Mouse (Mus musculus) cerebellum, adult 18-20 months (tissue): ENCODE measurements at regions not wholly inside any gene's neighbourhood (a gene's known extent, or its start where the extent isn't known, plus 50 kb on each side); places are given as distances from the start of the nearest gene placed in this dataset.

Source experiments
- DNase-seq, 2 experiments: peaks; one replicate each; pipeline ENCODE4 v3.0.0; 2021

DNA sequence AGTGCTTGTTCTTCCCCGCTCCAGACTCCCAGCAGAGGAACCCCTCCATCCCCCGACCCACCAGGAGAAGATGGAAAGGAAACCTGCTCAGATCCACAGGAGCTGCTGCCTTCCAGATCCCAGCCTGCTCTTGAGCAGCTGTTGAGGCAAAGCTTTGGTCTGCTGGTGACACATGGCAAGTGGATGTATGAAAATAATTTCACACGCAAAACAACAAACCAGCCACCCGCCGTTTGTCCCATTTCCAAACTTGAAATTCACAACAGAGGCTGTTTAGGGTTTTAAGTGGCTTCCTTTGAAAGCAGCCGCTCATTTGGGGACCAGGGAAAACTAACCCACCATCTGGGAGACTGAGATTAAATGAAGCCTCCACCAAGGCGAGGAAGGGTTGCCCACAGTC, 220.8 kb upstream of the Zdhhc25 start:
- no peak for DNase-seq

DNA sequence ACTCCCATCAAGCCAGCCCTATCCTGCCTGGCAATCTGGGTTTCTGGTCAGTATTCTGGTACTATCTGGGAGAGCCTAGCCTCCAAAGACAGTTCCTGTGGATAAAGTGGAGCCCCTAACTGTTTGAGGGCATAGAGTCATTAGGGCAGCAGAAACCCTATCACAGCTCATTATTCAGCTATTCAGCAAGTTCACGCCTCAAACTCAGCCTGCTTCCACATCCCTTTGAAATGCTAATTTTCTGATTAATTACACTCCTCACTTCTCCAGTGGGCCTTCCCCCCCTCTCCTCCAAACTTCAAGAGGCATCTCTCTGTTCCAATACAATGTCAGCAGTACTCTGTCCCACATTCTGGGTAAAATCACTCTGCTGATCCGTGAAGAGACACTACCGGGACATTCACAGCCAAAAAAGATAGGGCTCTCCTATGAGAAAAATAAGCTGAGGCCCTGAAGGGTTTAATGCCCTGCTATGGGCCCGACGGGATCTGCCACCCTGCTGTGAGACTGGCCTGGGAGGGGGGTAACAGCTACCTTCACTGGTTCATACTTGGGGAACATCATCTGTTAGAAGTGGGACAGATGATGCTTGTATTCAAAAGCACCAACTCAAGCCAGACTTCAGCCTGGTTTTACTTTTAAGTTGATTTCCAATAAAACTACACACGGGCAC, 220.0 kb upstream of the Zdhhc25 start:
- no peak for DNase-seq

DNA sequence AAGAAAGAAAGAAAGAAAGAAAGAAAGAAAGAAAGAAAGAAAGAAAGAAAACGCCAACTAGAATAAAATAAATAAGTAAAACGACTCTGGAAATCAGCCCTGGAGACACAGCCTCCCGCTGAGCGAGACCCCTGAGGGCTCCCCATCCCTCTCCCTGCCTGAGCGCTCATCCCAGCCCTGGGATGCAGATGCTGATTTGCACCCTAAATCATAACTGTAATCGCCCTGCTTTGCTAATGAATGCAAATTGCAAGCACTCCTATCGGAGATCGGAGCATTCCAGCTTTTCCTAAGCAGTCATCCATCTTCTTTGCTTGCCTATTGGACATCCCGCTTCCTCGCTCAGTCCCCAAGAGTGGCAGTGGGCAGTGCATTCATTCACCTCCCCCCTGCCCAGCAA, 218.7 kb upstream of the Zdhhc25 start:
- DNase-seq: no peak

DNA sequence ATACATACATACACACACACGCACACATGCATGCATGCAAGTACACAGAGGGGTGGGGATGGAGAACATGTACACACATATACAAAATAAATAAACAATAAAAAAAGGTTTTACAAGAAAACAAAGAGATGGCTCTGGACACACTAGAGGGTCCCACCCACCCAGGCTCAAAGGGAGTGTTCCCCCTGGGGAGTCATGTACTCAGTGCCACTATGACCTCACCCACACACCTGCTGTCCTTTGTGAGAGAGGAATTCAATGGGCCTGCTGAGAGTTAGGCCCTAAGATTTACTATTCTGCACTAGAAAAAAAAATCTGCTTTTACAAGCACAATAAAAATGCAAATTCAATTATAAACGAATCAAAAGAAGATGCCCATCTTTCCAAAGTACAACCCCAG, 214.2 kb upstream of the Zdhhc25 start:
- DNase-seq: no peak

DNA sequence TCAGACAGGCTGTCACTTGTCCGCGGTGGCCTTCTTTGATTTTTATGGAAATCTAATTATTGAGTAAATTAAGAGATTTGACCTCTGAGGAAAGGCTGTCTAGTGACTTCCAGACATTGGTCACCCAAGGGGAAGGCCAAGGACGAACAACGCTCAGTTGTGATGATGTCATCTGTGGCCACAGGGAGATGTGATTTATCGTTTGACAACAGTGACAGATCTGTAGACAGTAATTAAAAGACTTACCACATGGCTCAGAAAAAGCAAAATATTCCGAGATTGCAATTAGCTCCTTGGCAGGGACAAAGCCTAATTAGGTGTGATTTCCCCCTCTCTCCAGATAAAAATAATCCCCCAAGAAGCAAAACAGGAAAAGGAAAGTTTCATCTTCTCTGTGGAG, 213.4 kb upstream of the Zdhhc25 start:
- DNase-seq: no peak

DNA sequence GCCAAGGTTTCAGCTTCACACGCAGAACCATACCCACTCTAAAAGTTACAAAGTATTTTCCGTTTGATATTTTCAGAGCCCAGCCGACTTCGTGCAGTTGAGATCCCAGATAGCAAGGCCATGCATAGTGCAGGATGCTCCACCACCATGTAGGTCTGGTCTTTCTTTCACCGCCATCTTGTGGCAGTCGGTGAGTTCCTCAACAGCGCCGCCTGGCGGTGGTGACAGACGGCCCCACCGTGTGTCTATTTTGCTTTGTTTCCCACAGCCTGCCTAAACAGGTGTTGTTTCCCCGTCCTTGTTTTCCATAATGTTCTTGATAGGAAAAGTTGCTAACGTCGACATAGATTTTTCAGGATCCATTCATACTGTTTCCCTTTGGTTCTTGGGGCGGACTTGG, 208.3 kb upstream of the Zdhhc25 start:
- DNase-seq: no peak

DNA sequence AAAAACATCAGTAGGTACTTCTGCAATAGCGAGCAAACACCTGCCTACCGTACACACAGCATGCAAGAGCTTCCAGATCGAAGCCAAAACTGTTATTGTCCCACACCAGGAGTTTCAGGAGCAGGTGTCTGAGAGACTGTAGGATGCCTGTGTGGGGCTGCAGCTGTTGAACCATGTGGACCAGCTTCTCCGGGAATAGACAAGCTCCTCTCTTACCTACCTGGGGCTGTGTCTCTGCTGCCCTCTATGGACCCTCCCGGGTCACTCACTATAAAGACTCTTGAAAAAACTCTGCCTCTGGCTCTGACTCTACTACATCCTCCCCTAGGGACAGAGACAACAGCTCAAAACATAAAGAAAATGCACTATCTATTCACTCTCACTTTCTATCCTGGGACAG, 201.0 kb upstream of the Zdhhc25 start:
- DNase-seq: peak in 1 of 2 experiments; percentile 9

DNA sequence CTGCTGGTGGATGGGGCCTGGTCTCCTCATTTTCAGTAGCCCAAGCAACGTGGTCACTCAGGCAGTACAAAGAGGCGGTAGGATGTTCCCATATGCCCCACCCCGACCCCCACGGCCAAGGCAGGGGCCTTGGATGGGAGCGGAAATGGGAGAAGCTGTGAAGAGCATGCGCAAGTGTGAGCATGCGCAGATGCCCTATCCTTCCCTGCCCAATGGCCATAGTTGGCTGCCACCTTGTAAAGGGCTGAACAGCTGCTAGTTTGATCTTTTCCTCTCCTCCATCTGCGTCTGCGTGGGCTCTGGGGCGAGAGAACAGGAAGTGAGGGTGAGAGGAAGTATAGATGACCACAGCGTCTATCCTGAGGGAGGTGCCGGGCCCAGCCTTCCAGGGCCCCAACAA, 200.1 kb upstream of the Zdhhc25 start:
- DNase-seq: no peak

DNA sequence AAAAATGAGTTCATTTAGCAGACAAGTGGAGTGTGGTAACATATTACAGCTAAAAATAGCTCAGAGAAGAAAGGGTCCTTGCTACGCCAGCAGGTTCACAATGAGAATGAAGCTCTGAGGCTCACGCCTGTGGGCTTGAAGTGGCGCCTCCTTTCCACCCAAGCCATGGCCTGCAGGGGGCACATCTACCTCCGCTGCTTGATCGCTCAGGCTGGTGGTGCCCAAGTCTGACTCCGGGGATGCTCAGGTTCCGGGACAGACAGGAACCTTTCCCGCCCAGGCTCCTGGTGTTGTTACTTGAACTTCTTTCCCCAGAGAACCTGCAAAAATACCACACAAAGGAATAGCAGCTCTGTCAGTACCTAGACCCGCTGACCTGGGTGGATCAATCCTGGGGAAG, 199.3 kb upstream of the Zdhhc25 start:
- no peak for DNase-seq

DNA sequence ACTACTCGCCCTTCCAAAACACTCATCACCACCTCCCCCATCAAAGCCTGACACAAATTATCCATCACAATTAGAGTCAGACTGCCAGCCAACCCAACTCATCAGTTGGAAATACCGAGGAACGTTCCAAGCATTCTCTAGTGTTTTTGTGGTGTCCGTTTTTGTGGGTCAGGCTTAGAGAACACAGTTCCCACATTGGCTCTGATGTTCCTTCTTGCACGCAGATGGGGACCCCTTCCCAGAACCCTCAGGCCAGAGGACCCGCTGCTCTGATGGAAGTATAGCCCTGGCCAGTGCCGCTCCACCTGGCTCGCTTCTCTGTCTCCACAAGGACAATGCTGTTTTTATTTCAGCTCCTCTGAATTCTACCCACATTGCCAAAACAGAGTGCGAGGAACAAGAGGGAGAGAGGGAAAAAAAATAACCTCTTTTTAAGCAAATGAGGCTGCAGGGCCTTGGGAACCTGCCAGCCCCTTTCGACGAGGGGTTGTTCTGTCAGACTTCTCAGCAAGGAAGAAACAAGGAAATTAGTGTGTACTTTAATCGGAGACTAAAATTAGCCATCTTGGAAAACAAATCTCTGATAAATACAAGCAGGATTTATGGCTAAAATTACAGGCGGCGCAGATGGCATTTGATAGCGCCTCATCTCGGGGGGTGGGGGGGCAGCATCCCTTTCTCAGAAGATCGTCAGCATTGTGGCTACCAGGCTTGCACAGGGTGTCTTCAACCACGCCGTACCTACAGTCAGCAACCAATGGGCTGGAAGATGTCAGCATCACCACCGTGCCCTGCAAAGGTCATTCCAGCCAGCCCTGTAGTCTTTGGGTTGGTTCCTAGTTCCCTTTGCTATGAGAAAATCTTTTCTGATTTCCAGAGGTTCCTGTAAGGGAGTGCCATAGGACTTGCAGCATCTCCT, 191.4 kb upstream of the Zdhhc25 start:
- peak in 1 of 2 experiments; percentile 12 for DNase-seq

DNA sequence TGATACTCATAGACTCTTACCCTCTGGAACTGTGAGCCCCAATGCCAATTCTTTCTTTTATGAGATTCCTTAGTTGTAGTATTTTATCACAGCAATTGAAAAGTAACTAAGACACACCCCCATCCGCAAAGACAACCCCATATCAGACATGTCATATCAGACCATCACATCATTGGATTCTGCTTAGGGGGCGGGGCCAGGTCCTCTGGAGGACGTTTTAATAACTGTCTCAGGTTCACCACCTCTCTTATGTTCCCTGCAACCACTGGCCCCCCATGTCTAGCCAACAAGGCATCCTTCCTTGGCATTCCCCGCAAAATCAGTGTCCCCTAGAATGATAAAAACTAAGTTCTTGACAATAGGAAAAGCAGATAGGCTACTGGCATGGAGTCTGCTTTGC, 185.9 kb upstream of the Zdhhc25 start:
- no peak for DNase-seq

DNA sequence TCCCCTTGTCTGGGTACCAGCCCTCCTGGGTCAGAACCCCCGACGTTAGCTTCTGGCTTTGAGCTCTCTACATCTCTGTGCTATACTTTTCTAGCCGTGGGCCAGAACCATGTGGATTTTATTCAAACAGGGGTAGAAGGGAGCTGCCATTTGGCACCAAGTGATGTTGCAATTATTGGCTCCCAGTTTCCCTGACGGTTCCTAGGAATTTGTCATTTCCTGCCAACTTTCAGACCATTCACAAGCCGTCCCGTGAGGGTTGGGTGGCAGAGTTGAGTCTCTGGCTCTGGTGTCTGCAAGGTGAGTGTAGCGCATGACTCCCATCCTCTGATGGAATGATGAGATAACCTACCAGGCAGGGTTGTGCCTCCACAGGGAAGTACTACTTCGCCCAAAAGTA, 181.2 kb upstream of the Zdhhc25 start:
- DNase-seq: no peak

DNA sequence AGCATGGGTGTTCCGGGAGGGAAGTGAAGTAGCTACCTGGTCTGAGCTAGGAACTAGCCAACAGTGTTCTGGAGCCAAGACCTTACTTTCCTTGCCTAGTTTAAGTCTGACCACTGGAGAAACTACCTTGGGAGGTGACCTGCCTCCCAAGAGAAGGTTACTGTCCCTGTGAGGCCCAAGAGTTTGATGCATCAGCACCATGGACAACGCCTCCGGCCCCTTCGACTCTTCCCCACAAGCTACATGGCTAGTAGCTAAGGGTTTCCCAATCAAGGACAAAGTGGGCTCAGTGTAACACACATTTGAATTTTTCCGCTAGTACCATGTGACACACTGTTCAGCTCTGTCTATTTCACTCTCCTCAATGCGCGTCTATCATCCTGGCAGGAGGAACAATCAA, 171.7 kb upstream of the Zdhhc25 start:
- no peak for DNase-seq

DNA sequence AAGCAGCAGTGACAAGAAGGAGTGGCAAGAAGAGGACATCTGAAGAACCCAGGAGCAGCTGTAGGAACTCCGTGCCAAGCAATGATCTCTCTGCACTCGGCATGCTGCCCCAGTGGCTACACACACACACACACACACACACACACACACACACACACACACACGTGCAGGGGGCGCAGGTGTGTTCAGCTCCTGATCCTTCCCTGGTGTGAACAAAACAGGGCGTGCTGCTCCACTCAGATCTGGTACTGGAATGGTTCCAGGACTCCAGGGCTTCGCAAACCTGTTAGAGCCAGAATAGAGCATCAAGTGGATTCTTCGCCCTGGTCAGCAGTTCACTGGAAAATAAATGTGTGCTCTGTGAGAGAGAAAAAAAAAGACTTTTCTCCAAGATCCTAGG, 169.2 kb upstream of the Zdhhc25 start:
- DNase-seq: peak; percentile 43 to 55

DNA sequence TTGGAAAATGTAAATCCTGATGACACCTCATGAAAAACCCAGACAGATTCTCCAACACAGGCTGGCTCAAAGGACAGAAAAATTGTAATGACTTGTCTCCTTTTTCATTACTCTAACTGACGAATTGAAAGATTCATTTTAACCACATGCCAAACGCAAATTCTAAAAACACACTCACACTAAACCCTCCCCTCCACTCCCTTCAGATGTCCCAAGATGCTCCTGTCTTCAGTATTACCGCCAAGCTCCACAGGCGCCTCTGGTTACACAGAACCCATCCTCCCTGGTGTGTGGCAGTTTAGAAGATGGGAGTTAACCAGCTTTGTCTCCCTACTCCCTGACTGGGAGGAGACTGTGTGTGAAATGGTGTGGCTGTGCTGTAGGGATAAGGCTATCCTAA, 151.8 kb upstream of the Zdhhc25 start:
- DNase-seq: no peak

DNA sequence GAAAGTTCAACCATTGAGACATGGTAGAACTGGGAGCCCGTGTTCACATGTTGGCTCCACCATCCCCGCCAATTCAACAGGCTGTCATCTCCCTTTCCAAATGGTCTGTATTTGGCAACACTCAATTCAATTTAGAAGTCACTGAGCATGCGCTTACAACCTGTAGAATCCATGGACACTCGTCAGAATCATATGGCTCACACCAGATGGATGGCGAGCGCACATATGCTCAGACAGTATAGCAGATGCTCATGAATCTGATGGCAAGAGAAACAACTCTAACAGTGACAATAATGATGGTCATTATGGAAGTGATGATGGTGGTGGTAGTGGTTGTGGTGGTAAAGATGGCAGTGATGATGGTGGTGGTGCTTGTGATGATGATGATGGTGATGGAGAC, 148.9 kb upstream of the Zdhhc25 start:
- DNase-seq: no peak

DNA sequence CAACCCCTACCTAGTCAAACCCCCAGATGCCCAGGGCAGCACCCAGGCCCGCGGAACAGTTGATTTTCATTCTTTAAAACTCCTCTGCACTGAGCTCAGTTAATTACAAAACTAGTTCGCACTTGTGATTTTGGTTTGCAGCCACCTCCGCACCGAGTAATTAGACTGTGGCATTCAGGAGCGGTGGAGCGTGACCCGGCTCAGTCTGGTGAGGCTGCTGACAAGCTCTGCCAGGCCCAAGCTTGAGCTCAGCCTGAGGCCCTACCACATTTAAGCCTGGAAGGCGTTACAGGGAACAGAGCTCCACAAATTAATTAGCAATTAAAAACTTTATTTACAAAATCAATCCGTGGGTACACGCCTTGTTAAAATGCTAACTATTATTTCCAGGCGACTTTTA, 132.0 kb upstream of the Zdhhc25 start:
- DNase-seq: peak; percentile 21 to 38

DNA sequence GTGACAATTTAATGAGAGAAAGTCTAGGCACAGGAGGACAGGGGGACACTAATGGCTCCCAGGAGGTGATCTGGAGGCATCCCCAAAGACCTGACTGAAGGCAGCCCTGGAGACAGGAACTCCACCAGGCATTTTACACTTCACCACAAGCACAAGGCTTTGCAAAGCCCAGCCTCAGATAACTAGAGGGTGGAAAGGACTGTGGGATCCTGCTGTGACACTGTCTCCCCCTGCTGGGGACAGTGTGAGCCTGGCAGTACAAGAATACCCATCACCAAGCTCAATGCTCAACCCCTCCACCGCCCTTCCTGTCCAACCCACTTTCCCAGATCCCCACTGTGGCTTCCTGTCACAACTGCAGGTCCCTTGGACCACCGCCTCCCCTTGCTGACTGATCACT, 131.3 kb upstream of the Zdhhc25 start:
- peak; percentile 15 to 31 for DNase-seq

DNA sequence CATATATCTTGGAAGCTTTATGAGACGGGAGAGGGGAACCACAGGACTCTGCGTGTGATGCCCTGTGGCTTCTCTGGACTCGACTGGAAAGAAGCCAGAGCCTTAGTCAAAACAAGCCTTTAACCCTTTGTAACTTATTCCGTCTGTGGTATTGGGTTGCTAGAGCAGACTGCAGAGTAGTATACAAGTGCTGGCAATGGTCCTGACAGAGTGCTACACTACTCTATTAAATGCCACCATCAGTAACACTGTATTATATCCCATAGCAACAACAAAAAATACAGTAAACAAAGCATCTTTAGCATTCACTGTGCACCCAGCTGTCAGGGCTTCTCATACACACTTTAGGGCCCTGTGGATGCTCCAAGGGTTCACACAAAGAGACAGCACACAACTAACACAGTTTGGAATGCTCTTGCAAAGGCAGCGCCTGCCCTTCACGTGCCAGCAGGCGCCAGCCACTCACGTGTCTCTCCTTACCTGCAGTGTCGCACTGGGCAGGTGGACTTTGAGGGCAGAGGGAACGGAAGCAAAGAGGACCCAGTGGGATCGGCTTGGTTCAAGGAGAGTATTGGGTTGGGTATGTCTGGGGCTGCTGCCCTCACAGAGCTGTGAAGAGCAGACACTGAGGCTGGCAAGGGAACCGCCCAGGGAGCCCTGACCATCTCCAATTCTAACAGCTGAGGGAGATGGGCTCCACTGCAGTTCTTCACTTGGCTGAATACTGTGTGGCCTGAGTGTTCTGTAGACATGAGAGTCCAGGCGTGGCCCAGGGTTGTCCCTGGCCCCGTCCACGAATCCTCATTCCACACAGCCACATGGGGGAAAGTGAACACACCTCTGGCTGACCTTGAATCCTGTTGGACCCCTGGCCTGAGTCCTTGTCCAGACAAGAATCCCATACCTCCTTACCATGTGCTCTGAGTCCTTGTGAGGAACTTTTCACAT, 130.3 kb upstream of the Zdhhc25 start:
- DNase-seq: no peak

DNA sequence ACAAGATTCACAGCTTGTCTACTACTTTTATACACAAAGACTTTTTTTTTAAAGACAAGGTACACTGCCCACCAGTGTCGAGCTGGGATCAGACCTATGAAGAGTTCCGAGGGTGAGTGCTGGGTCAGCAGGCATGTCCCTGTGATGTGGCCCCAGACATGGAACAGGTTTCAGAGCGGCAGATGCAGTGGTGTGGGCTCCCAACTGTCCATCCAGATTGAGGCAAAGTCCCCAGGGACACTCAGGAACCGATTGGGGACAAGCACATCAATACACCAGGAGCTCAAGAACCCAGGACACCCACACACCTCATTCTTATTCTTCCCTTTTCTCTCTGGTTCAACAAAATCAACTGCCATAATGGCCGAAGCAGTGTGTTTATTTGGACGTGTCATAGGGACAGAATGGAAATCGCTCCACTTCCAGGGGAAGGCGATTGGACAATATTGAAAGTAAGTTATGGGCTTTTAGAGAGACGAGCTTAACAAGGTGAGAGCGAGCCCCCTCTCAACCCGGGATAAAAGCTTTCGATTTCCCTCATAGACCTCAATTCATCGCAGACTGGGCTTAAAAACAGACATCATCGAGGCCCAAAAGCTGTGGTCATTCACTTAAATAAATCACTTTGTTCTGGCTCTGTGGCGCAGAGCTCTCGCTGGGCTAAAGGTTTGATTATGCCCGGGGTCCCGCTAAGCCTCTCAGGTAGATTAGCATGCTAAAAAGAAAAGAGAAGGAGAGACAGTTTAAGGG, 127.6 kb upstream of the Zdhhc25 start:
- DNase-seq: no peak

DNA sequence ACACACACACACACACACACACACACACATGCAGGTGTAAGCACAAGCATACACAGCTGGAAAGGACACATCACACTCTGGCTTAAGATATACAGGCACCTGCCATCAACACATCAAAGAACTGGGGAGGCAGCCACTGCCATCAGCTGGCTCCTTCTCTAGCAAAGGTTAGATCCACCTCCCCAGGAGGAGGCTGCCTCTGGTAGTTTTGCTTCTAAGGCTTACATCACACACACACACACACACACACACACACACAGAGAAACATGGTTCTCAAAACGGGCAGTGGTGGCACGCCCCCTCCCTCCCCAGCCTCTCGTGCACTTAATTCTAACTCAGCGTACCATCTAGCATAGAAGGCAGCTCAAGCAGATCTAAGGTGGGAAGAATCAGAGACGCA, 126.9 kb upstream of the Zdhhc25 start:
- DNase-seq: no peak

DNA sequence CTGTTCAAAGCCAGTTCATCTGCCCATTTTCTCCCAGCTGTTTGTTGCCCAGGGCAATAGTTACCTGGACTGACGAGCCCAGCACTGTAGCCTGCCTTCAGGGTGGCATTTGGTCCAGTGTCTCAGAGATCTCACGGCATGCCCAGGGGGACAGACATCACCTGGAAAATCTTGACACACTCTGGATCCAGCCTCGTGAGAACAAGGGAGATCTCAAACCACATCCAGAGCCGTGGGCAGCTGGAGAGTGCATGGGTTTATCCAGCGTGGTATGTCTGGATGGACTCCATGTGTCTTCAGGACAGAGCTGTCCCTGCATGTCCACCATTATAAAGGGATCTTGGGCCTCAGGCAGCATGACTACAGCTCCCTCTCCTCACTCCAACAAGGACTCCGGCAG, 116.6 kb upstream of the Zdhhc25 start:
- no peak for DNase-seq

DNA sequence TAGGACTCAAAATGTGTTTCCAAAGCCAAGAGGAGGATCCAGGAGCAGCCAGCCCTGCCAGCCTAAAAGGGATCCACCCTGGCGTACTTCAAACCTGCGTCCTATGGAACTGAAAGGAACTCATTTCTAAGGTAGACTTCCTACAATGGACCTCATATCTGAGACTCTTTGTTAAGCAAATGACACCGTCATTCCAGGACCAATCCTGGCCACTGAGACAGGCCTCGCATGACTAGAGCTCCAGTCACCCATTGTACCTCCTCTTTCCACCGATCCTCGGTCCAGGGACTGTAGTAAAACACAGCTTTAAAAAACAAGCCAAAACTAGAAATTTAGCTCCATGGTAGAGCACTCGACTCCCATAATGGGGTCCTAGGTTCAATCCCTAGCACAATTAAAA, 110.4 kb upstream of the Zdhhc25 start:
- no peak for DNase-seq
